Mouse (Mus musculus) CH12.LX (cell line): ENCODE measurements around the gene Podn.

ENCODE experiments used
- CHD2 ChIP-seq: IDR thresholded peaks from 2 replicates; pipeline ENCODE4 v1.6.1; 2011; ENCODE audit warnings: low read length, improper control_type of control experiment
- CTCF ChIP-seq, 2 experiments: IDR thresholded peaks in 1 of 2; conservative IDR thresholded peaks in 1 of 2; 2 replicates each; pipeline ENCODE4 v1.5.1; 2011 to 2012; ENCODE audit warnings: low read depth in 2 of 2, low read length in 2 of 2, improper control_type of control experiment in 1 of 2, inconsistent platforms in 1 of 2, mild to moderate bottlenecking in 1 of 2, moderate library complexity in 1 of 2
- EP300 ChIP-seq: IDR thresholded peaks from 2 replicates; pipeline ENCODE4 v1.6.1; 2011; ENCODE audit warnings: low read length, improper control_type of control experiment
- GABPA ChIP-seq: IDR thresholded peaks from 2 replicates; pipeline ENCODE4 v1.6.1; 2012; ENCODE audit warnings: low read depth, low read length, improper control_type of control experiment, inconsistent platforms; ENCODE audit not compliant: insufficient replicate concordance
- MAFK ChIP-seq: IDR thresholded peaks from 2 replicates; pipeline ENCODE4 v1.6.1; 2011; ENCODE audit warnings: low read length, improper control_type of control experiment; ENCODE audit not compliant: insufficient replicate concordance
- PAX5 ChIP-seq: IDR thresholded peaks from 2 replicates; pipeline ENCODE4 v1.6.1; 2012; ENCODE audit warnings: low read length, inconsistent platforms, mixed read lengths
- POLR2A ChIP-seq: IDR thresholded peaks from 2 replicates; pipeline ENCODE4 v1.6.1; 2011; ENCODE audit warnings: low read depth, mild to moderate bottlenecking, improper control_type of control experiment, low read length
- POLR2AphosphoS2 ChIP-seq: IDR thresholded peaks from 2 replicates; pipeline ENCODE4 v1.6.1; 2011; ENCODE audit warnings: low read depth, low read length, improper control_type of control experiment
- RCOR1 ChIP-seq: conservative IDR thresholded peaks from 2 replicates; pipeline ENCODE4 v1.6.1; 2012; ENCODE audit warnings: low read depth, mild to moderate bottlenecking, inconsistent platforms, low read length, improper control_type of control experiment
- SMC3 ChIP-seq: IDR thresholded peaks from 2 replicates; pipeline ENCODE4 v1.6.1; 2011; ENCODE audit warnings: low read depth, low read length, improper control_type of control experiment
- USF1 ChIP-seq: IDR thresholded peaks from 2 replicates; pipeline ENCODE4 v1.6.1; 2014; ENCODE audit warnings: low read depth, mild to moderate bottlenecking, inconsistent platforms, low read length, improper control_type of control experiment
- ZC3H11A ChIP-seq: IDR thresholded peaks from 2 replicates; pipeline ENCODE4 v1.6.1; 2012; ENCODE audit warnings: low read depth, mild to moderate bottlenecking, inconsistent platforms, low read length, improper control_type of control experiment

DNA sequence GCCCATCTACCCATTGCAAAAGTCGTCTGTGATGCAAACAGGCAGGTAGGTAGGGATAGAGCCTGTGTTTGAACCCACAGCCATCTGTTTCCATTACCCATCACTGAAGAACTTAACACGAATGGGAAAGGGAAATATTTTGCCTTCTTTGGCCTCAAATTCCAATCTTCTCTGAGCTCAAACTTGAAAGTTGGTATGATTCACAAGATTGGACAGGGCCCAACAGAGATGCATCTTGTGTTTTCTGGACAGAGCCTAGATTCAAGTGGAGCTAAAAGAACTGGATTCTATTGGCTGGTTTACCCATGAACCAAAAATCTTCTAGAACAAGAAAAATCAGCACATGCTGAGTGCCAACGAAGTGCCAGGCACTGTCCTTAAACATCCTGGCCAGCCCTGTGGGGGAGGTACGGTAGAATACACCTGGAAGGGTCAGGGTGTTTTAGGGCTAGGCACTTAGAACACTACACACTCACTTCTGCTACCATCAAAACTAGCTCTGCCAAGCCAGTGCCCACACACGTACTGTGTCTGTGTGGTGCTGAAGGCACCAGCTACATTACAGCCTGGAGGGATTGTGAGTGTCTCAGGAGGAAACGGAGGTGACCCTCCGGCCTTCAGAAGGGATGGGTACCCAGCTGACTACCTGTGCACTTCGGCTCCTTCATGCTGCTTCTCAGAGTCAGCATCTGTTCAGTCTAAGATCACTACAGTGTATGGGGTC, 63.0 kb downstream of the Podn start:
- no peak for TF ChIP-seq POLR2A
- no peak for TF ChIP-seq USF1
- TF ChIP-seq RCOR1: no peak
- no peak for TF ChIP-seq PAX5
- no peak for TF ChIP-seq CTCF (conservative IDR thresholded peaks at IDR 0.05 in 1 of 2, IDR thresholded peaks at IDR 0.05 in 1 of 2; ENCODE audit: low read depth in 2 of 2, low read length in 2 of 2)
- TF ChIP-seq ZC3H11A: no peak
- TF ChIP-seq MAFK: no peak
- no peak for TF ChIP-seq SMC3
- no peak for TF ChIP-seq CHD2
- no peak for TF ChIP-seq GABPA
- TF ChIP-seq POLR2AphosphoS2: no peak
- no peak for TF ChIP-seq EP300
